Mouse (Mus musculus) embryonic facial prominence, embryonic 12.5 days (tissue): ENCODE data around the gene Gm15107. TPM values are rescaled to one million over a fixed set of nuclear protein-coding genes. Genes with fewer than 3 reads are reported as not detected.
"Not testable (repeated sequence)": the region's sequence is repeated elsewhere in the genome, so short reads cannot be mapped to it uniquely, and the experiment has no call there.

Experiments used
- ATAC-seq: fragments of 200-750 bp; cut with Nextera tagmentation; 2 replicates; pipeline ENCODE4 v1.8.0; 2017; ENCODE audit not compliant: insufficient number of reproducible peaks, insufficient read depth, low FRiP score, low TSS enrichment
- H3K27ac ChIP-seq: fragments of 300-500 bp; sonication (generic); 2 replicates; pipeline ENCODE4 v1.5.1; 2016; ENCODE audit warnings: mild to moderate bottlenecking
- H3K27me3 ChIP-seq: fragments of 300-500 bp; sonication (generic); 2 replicates; pipeline ENCODE4 v1.6.1; 2016; ENCODE audit warnings: mild to moderate bottlenecking, moderate library complexity
- H3K36me3 ChIP-seq: fragments of 300-500 bp; sonication (generic); 2 replicates; pipeline ENCODE4 v1.6.1; 2016; ENCODE audit warnings: mild to moderate bottlenecking
- H3K4me1 ChIP-seq: fragments of 300-500 bp; sonication (generic); 2 replicates; pipeline ENCODE4 v1.6.1; 2016
- H3K4me2 ChIP-seq: fragments of 300-500 bp; sonication (generic); replicated peaks from 2 replicates; pipeline ENCODE4 v1.6.1; 2016; ENCODE audit warnings: mild to moderate bottlenecking, moderate library complexity
- H3K4me3 ChIP-seq: fragments of 300-500 bp; sonication (generic); 2 replicates; pipeline ENCODE4 v1.5.1; 2016; ENCODE audit warnings: mild to moderate bottlenecking
- H3K9ac ChIP-seq: fragments of 300-500 bp; sonication (generic); 2 replicates; pipeline ENCODE4 v1.6.1; 2016; ENCODE audit warnings: mild to moderate bottlenecking, moderate library complexity
- H3K9me3 ChIP-seq: fragments of 300-500 bp; sonication (generic); 2 replicates; pipeline ENCODE4 v1.6.1; 2016; ENCODE audit warnings: mild to moderate bottlenecking, moderate library complexity
- WGBS: fragments of 180-500 bp; shearing (Covaris S2); methylation state at CpG from one replicate; pipeline ENCODE4 v1.1.7; 2016; 5-methylcytosine and 5-hydroxymethylcytosine counted together
- polyA plus RNA-seq: library from polyadenylated mRNA; unstranded; fragments of >200 nt; fragmentation: Nextera tagmentation; extraction: Ambion mirVana; gene quantifications from 2 replicates; pipeline ENCODE4 v1.2.1, GENCODE M21; 2016

The Gm15107 gene
- polyA plus RNA-seq, result not detected in 2 replicates

DNA sequence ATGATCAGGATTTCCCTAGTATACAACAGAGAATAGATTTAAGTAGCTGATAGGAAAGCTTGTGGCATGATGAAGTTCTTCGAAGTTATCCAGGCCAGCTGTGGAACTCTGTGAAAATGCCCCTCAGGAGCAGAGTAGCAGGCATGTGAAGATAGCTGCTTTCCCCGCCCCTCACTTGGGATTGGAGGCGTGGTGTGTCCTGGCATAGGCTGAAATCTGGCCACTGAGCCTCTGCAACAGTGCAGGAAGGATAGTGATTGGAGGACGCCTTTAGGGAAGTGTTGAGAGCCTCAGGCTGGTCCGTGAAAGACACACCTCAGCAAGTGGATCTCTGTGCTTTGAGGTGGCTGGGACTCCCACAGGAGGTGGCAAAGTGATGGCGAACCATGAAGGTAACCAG lies at the start of gene Gm15107:
Gm15107 (plus strand) TSS at position 301 of the 400 bp plus-strand sequence.
- not testable (repeated sequence) for H3K9me3 ChIP-seq, H3K27me3 ChIP-seq, H3K27ac ChIP-seq, H3K36me3 ChIP-seq, H3K4me2 ChIP-seq, H3K4me3 ChIP-seq, H3K4me1 ChIP-seq, ATAC-seq, H3K9ac ChIP-seq
- 86% methylated on average over 1 of the region's 6 CpGs for WGBS

Other genes with a start within 250 kb of the Gm15107 start
- not detected in 2 replicates for gene Gm15080, start 187.7 kb upstream of the Gm15107 start, polyA plus RNA-seq